Mouse (Mus musculus): ENCODE data around the gene Wdhd1. TPM values are rescaled to one million over a fixed set of nuclear protein-coding genes. Genes with fewer than 3 reads are reported as not detected.

Gene Wdhd1
- polyA plus RNA-seq, 1 experiment from 2014 or later, result 23.5 TPM

- H3K9ac ChIP-seq (replicated peaks), result no peak overlapping the region
- H3K4me2 ChIP-seq (replicated peaks), result no peak overlapping the region
- no peak for ATAC-seq
- H3K9me3 ChIP-seq, result no peaks in the 10 kb centered on the region
- H3K4me1 ChIP-seq (replicated peaks), result no peaks in the 10 kb centered on the region
- no peak overlapping the region for H3K27ac ChIP-seq
- H3K27me3 ChIP-seq, result no peaks in the 10 kb centered on the region
- H3K4me3 ChIP-seq (replicated peaks), result no peak overlapping the region
- WGBS, result 95% methylated on average over 4 of the region's 4 CpGs
- H3K36me3 ChIP-seq, result no peaks in the 10 kb centered on the region
Measured at GRCm38 (mm10) chr14:47213305-47213704, 63.4 kb downstream of the Wdhd1 start.

GRCm38 (mm10) chr14:47209669-47210164, 66.9 kb downstream of the Wdhd1 start:
- Histone ChIP-seq H3K4me3 (replicated peaks) (no peak overlapping the region), H3K9ac (replicated peaks) (no peak overlapping the region), H3K27ac (no peak overlapping the region), H3K36me3 (no peaks in the 10 kb centered on the region), H3K9me3 (no peaks in the 10 kb centered on the region), H3K27me3 (no peaks in the 10 kb centered on the region), H3K4me2 (replicated peaks) (no peak overlapping the region), H3K4me1 (replicated peaks) (no peaks in the 10 kb centered on the region)
- no peak for ATAC-seq
- 78% methylated on average over 4 of the region's 4 CpGs for WGBS

GRCm38 (mm10) chr14:47208564-47209493, 67.8 kb downstream of the Wdhd1 start:
- ATAC-seq, result no peak
- H3K9me3 ChIP-seq, result no peaks in the 10 kb centered on the region
- 88% methylated on average over 12 of the region's 12 CpGs for WGBS

GRCm38 (mm10) chr14:47206601-47207000, 70.1 kb downstream of the Wdhd1 start:
- no peak for ATAC-seq
- WGBS, result 97% methylated on average over 3 of the region's 3 CpGs

More at GRCm38 (mm10) chr14:47208564-47209493, 67.8 kb downstream of the Wdhd1 start:
- no peak overlapping the region for H3K4me3 ChIP-seq (replicated peaks)
- no peak overlapping the region for H3K4me2 ChIP-seq (replicated peaks)
- no peaks in the 10 kb centered on the region for H3K27me3 ChIP-seq
- no peak overlapping the region for H3K9ac ChIP-seq (replicated peaks)
- no peaks in the 10 kb centered on the region for H3K36me3 ChIP-seq
- no peak overlapping the region for H3K27ac ChIP-seq
- no peaks in the 10 kb centered on the region for H3K4me1 ChIP-seq (replicated peaks)

GRCm38 (mm10) chr14:47205270-47205972, 71.2 kb downstream of the Wdhd1 start:
- Histone ChIP-seq H3K4me2 (replicated peaks) (no peak overlapping the region), H3K27ac (no peak overlapping the region), H3K9me3 (no peaks in the 10 kb centered on the region), H3K36me3 (no peaks in the 10 kb centered on the region), H3K9ac (replicated peaks) (no peak overlapping the region), H3K4me3 (replicated peaks) (no peak overlapping the region), H3K4me1 (replicated peaks) (no peaks in the 10 kb centered on the region), H3K27me3 (no peaks in the 10 kb centered on the region)
- WGBS, result 87% methylated on average over 5 of the region's 5 CpGs
- ATAC-seq, result no peak

More at GRCm38 (mm10) chr14:47206601-47207000, 70.1 kb downstream of the Wdhd1 start:
- Histone ChIP-seq H3K27me3 (no peaks in the 10 kb centered on the region), H3K4me2 (replicated peaks) (no peak overlapping the region), H3K4me1 (replicated peaks) (no peaks in the 10 kb centered on the region), H3K9ac (replicated peaks) (no peak overlapping the region), H3K9me3 (no peaks in the 10 kb centered on the region), H3K27ac (no peak overlapping the region), H3K36me3 (no peaks in the 10 kb centered on the region), H3K4me3 (replicated peaks) (no peak overlapping the region)

GRCm38 (mm10) chr14:47197340-47197739, 79.3 kb downstream of the Wdhd1 start:
- H3K27ac ChIP-seq, result no peak overlapping the region
- ATAC-seq, result no peak
- WGBS, result 77% methylated on average over 3 of the region's 3 CpGs

GRCm38 (mm10) chr14:47196711-47197110, 79.9 kb downstream of the Wdhd1 start:
- no peak overlapping the region for H3K4me3 ChIP-seq (replicated peaks)
- no peak overlapping the region for H3K27ac ChIP-seq
- ATAC-seq, result no peak
- H3K9me3 ChIP-seq, result no peaks in the 10 kb centered on the region
- no peaks in the 10 kb centered on the region for H3K27me3 ChIP-seq
- no peaks in the 10 kb centered on the region for H3K36me3 ChIP-seq
- no peak overlapping the region for H3K9ac ChIP-seq (replicated peaks)
- no peaks in the 10 kb centered on the region for H3K4me1 ChIP-seq (replicated peaks)
- WGBS, result 86% methylated on average over 8 of the region's 8 CpGs
- no peak overlapping the region for H3K4me2 ChIP-seq (replicated peaks)

More at GRCm38 (mm10) chr14:47197340-47197739, 79.3 kb downstream of the Wdhd1 start:
- no peak overlapping the region for H3K9ac ChIP-seq (replicated peaks)
- H3K9me3 ChIP-seq, result no peaks in the 10 kb centered on the region
- H3K36me3 ChIP-seq, result no peaks in the 10 kb centered on the region
- no peak overlapping the region for H3K4me3 ChIP-seq (replicated peaks)
- H3K4me2 ChIP-seq (replicated peaks), result no peak overlapping the region
- H3K27me3 ChIP-seq, result no peaks in the 10 kb centered on the region
- no peaks in the 10 kb centered on the region for H3K4me1 ChIP-seq (replicated peaks)

GRCm38 (mm10) chr14:47194096-47194495, 82.6 kb downstream of the Wdhd1 start:
- Histone ChIP-seq H3K9me3 (no peaks in the 10 kb centered on the region), H3K4me3 (replicated peaks) (no peak overlapping the region), H3K27ac (no peak overlapping the region), H3K27me3 (peaks cover 7% of the 10 kb centered on the region; the same call in 1 of the 2 replicates), H3K36me3 (no peaks in the 10 kb centered on the region), H3K4me1 (replicated peaks) (no peaks in the 10 kb centered on the region), H3K4me2 (replicated peaks) (no peak overlapping the region), H3K9ac (replicated peaks) (no peak overlapping the region)
- no peak for ATAC-seq
- 37% methylated on average over 4 of the region's 4 CpGs for WGBS

GRCm38 (mm10) chr14:47193506-47193905, 83.2 kb downstream of the Wdhd1 start:
- Histone ChIP-seq H3K4me1 (replicated peaks) (peaks cover 3% of the 10 kb centered on the region), H3K4me3 (replicated peaks) (no peak overlapping the region), H3K9me3 (no peaks in the 10 kb centered on the region), H3K27ac (no peak overlapping the region), H3K4me2 (replicated peaks) (no peak overlapping the region), H3K9ac (replicated peaks) (no peak overlapping the region), H3K27me3 (peaks cover 10% of the 10 kb centered on the region), H3K36me3 (no peaks in the 10 kb centered on the region)
- ATAC-seq, result no peak
- WGBS, result 73% methylated on average over 6 of the region's 6 CpGs

GRCm38 (mm10) chr14:47191861-47192260, 84.8 kb downstream of the Wdhd1 start:
- ATAC-seq, result no peak
- Histone ChIP-seq H3K27ac (no peak overlapping the region), H3K36me3 (no peaks in the 10 kb centered on the region), H3K4me1 (replicated peaks) (peaks cover 6% of the 10 kb centered on the region), H3K9ac (replicated peaks) (no peak overlapping the region), H3K4me2 (replicated peaks) (no peak overlapping the region), H3K27me3 (peaks cover 25% of the 10 kb centered on the region), H3K4me3 (replicated peaks) (no peak overlapping the region), H3K9me3 (no peaks in the 10 kb centered on the region)
- 54% methylated on average over 5 of the region's 5 CpGs for WGBS

Data from midbrain, embryonic 13.5 days (tissue).